Mouse (Mus musculus) A20 (cell line): ENCODE results near the gene Arhgap33.
A peak's percentile ranks its signal among the peaks of the same experiment; 100 is the strongest.

Source experiments
- DNase-seq: peaks from one replicate; pipeline ENCODE4 v3.0.0-alpha.2; 2011; ENCODE audit warnings: low read depth, low spot score

Arhgap33 gene

DNA sequence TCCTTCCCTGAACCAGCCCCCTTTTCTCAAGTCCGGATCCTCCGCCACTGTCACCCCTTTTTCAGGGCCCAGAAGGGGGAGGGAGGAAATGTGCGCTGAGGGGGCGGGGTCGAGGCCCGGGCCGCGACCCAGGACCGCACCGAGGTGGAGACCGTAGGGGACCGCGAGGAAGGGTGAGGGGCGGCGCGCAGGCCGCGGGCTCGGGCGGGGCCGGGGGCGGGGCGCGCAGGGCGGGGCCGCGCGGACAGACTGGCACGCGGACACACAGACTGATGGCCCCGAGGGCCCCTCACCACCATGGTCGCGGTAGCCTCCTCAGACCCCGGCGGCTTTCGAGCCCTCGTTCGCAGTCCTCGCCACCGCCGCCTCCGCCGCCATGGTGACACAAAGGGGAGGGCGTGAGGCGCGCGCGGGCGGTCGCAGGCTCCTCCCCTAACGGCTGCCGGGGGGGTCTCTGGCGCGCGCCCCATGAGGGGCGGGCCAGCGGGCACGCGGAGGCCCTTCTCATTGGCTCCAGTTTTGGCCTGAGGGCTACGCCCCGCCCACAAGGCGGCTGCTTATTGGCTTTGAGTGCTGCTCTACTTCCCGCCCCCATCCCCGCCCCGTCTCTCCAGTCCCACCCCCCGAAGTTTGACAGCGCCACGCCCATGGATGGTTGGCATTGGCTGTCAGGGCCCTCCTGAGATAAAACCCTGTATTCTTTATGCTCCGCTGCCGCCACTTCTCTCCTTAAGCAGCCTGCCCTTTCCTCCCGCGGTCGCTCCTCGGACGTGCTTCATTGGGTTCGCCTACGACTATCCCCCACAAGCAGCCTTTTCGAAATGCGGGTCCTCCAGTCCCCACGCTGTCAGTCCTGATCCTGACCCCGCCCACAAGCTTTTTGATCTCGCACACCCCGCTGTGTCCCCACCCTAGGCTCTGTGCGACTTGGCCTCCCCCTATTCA is at the start of gene Arhgap33:
Gene Arhgap33, minus strand, starts transcription at position 428 of the 945 bp plus-strand sequence.
- DNase-seq = peak; percentile 99

DNA sequence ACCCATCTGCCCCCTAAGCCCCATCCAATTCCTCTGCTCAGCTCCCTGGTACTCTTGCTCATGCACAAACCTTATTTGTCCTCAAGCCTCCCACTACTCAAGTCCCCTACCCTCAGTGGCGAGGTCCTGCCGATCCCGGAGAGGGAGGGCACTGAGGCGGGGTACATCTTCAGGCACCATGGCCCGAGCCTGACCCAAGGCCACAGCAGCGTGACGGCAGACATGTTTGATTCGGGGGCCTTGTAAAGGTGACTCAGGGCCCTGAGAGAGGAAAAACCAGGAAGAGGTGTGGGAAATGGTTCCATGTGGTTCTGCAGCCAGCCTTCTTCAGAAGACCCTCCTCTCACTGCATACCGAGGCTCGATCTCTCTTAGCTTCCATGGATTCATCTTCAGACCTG is 49.5 kb upstream of the Arhgap33 start:
- no peak for DNase-seq

- DNase-seq = no peak
Measured at GRCm38 (mm10) chr7:30581547-30581946, 46.7 kb upstream of the Arhgap33 start.

DNA sequence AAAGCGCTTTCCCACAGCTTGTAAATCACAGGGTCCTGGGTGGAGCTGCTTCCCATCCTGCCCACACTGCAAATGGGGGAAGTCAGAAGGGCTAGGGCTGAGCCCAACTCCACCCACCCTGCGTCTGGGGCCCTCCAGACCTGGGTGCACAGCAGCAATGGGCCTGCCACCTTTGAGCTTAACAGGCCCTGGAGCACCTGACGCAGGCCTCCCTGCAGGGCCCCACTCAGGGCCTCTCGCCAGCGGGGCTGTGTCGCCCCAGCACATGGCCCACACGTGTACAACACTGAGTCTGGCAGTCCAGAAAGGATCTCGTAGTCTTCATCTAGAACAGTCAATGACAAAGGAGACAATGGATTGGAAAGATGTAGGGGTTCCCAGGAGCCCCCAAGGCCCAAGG is 45.1 kb upstream of the Arhgap33 start:
- DNase-seq = no peak

DNA sequence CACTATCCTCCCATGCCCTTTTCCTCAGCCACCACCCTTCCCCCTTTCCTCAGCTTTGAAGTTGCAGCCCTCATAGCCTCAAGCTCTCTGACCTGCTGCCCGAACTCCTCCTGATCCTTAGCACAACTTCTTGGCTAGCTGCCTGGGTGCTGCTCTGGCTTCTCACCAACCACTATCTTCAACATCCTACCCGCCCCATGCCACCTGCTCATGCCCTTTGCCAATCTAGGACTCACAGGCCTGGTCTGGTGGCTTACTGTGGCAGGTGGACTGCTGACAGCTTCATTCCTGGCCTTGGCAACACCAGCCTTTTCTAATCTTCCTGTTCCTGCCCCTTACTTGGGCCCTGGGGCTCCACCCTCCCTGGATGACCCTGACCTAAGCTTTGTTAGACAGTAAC is 38.1 kb upstream of the Arhgap33 start:
- DNase-seq = no peak

DNA sequence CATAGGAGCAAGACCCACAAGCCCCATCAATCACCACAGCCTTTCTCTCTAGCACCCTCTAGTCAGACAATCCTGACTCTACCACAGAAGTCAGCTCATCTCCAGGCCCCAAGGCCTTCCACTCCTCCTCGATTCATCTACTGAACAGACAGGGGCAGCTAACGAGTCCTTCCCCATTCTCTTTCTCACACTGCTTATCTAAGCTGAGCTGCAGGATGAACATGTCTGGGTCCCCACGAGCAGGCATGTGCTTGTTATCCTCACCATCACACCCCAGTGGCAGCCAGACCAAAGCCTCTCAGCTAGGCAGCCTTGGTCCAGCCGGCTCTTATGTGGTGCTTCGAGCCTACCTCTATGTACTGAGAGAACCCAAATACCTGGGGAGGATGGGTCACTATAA is 37.5 kb upstream of the Arhgap33 start:
- no peak for DNase-seq

- no peak for DNase-seq
Measured at GRCm38 (mm10) chr7:30567555-30567954, 32.7 kb upstream of the Arhgap33 start.

- no peak for DNase-seq
Measured at GRCm38 (mm10) chr7:30566033-30566432, 31.2 kb upstream of the Arhgap33 start.

DNA sequence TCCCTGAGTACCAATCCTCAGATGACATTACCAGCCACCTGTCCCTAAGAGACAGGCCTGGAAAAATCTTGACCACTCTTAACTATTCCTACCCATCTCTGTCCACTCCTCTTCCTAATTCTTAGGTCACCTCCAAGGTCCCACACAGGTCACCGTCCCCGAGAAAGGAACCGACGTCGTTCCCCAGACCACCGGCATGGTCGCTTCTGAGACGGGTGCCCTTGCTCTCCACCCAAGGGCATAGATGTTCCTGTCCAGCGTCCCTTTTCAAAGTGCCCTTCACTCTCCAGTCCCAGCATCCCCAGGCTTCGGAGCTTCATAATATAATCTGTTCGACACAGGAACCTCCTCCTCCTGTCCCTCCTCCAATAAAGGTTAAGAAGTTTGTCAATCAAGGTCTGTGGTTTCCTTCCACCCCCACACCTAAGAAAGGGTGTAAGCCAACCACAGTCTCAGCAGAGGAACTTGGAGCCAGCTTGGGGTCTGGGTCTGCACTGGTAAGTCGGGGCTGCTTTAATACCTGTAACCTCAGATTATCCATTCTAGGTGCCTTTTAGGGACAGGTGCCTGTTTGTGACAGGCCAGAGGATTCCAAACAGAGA is 30.2 kb upstream of the Arhgap33 start, which contains the start of gene Igflr1:
Gene Igflr1, plus strand, starts transcription at position 458 of the 602 bp plus-strand sequence.
- no peak for DNase-seq

- DNase-seq = no peak
Measured at GRCm38 (mm10) chr7:30563906-30564280, 29.0 kb upstream of the Arhgap33 start.

DNA sequence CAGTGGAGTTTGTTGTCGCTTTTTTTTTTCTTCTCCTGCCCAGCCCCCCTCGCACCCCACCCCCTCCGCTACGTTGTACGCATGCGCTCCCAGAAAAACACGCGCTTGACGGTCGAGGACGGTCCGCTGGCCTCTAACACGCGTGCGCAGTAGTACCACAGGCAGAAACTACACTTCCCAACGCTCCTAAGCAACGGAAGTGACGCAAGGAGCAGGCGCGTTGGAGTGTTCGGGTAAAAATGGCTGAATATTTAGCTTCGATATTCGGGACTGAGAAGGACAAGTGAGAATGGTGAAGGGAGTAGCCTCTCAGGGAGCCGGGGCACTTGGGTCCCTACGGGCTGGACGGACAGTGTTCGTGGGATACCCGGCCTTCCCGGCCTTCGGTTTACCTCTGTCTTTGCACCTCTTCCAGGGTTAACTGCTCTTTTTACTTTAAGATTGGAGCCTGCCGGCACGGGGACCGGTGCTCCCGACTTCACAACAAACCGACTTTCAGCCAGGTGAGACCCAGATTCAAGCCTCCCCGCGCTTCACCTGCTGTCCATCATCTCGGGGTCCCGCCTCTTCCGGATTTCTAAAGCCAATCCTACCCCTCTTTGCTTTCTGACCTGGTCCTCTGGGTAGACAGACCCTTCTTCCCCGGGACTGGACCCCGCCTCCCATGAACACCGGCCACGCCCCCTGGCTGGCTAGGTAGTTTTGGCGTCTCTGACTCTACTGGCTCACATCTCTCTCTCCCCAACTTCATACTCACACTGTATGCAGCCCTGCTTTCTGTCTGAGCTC is 28.5 kb upstream of the Arhgap33 start, which contains the start of the genes U2af1l4, Gm49396 and Psenen:
Gene U2af1l4, plus strand, starts transcription at position 185 of the 789 bp plus-strand sequence.
Gene Gm49396, plus strand, starts transcription at position 228 of the 789 bp plus-strand sequence.
Gene Psenen, minus strand, starts transcription at position 511 of the 789 bp plus-strand sequence.
- peak; percentile 97 for DNase-seq

- no peak for DNase-seq
Measured at GRCm38 (mm10) chr7:30562526-30563116, 27.8 kb upstream of the Arhgap33 start.

DNA sequence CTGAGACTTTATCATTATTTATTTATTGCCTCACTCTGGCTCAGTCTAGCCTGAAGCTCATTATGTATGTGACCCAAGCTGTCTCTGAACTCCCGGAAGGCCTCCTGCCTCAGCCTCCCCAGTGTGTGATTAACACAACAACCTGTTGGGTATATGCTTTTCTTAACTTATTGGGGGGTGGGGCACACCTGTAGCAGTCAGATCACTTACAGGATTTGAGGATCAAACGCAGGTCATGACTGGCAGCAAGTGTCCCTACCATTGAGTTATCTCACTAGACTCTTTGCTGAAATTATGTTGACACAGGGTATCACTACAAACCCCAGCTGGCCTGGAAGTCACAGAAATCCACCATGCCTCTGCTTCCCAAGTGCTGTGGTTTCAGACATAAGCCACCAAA is 25.4 kb upstream of the Arhgap33 start:
- DNase-seq = no peak

- DNase-seq = peak; percentile 98
Measured at GRCm38 (mm10) chr7:30559443-30559954, 24.6 kb upstream of the Arhgap33 start, which contains the start of gene Lin37. Gene Lin37 (minus strand): TSS chr7:30559838.

GRCm38 (mm10) chr7:30558656-30559442 is 24.0 kb upstream of the Arhgap33 start:
- no peak for DNase-seq

- DNase-seq = no peak
Measured at GRCm38 (mm10) chr7:30557901-30558514, 23.1 kb upstream of the Arhgap33 start.

DNA sequence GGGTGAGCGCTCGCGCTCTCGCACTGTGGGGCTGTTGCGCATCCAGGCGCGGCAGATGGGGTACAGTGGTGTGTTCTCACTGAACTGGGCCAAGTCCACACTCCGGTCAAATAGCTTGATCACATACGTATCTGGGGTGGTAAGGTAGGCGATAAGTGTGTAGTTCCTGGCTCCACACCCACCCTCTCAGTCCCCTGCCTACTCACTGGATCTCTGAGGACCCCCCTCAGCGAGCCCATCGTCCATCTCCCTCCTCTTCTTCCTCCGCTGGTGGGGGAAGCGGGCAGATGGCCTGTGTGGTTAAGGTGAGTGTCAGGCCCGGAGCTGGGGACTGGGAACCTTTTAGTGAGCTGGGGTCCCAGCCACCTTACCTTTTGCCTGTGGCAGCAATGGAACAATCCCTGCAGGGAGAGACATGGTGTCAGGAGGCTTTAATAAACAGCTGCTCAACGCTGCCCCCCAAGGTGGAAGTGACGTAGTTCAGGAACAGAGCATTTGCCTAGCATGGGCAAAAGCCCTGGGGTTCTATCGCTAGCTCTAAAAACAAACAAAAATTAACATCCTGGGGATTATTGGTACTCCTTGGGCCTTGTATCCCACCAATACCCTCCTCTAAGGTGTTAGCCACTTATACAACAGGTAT is 22.2 kb upstream of the Arhgap33 start:
- peak; percentile 44 for DNase-seq

DNA sequence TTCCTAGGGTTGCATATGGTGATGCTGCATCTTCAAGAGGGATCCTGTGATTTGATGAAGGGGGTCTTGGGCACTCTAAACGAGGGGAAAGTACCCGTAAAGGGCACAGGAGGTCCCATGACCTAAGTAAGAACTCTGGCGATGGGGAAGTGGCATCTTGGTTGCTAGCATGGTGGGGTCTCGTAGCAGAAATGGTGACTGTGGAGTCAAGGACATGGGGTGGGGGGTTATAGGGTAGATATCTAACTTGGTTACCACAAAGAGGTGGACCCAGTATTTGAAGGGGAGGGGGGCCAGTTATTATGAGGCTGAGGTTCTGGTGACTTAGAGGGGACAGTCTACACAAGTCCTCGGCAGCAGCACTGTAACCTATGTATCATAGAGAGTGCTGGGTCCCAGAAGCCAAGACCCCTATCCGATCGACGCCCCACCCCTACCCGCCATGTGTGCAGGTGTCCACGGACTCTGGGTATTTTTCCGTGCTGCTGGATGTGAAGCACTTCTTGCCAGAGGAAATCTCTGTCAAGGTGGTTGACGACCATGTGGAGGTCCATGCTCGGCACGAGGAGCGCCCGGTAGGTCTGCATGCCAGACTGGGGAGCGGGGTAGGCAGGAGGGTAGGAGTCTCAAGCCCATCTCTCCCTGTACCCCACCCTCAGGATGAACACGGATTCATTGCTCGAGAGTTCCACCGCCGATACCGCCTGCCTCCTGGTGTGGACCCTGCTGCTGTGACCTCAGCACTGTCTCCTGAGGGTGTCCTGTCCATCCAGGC is 19.1 kb upstream of the Arhgap33 start:
- no peak for DNase-seq
